Mouse (Mus musculus) forelimb bud, embryonic 11.5 days (tissue): ENCODE measurements around the gene Mlxip.

ENCODE experiments used
- DNase-seq: peaks from one replicate; pipeline ENCODE4 v3.0.0-alpha.2; 2012; ENCODE audit warnings: low read depth, low spot score

Gene Mlxip

DNA sequence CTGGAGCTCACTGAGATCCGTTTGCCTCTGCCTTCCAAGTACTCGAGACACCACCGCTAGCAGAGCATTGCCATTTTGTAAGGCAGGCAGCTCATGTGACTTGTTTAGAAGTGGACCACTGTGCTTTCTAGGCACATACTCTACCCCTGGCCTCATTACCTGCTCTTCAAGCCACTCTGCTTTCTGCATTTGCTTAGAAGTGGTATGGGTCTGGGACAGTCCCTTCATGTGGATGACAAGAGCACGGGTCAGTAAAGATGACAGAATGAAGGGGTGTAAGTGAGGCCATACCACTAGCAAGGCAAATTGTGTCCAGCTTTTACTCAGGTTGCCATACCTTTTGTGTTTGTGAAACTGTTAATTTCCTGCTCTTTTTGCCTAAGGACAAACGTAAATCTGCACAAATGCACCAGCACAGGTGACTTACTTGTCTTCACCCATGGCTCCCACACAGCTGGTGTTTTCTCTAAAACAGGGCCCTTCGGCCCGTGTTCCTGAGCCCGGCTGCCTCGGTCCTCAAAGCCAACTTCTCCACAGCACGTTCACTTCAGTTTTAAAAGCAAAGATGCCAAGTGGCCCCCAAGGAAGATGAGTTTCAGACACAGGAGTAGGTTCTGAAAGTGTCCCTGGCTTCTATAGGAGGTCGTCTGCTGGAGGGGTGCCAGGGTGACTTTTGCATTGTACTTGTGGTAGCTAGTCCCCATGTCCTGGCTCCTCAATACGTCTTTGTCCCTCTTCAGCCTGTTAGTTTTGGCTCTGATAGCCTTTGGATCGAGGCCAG is 37.1 kb downstream of the Mlxip start:
- no peak for DNase-seq

DNA sequence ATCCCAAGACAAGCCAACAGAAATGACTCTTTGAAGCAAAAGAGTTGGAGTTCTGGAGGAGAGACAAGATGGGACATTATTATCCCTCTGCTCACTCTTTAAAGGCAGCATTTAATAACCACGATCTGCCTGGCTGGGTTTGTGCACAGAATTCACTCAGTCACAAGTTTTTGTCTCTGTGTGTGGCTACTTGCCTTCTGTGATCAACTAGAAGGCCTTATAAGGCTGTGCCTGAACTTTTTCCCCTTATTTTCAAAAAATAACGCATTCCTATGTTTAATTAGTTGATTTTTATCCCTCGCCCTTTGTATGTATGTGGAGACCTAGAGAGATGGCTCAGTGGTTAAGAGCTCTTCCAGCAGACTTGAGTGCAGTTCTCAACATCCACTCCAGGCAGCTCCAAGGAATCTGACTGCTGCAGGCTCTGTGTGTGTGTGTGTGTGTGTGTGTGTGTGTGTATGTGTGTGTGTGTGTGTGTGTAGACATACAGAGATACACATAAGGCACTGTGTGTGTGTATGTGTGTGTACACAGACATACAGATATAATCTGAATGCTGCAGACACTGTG is 37.8 kb downstream of the Mlxip start:
- DNase-seq = no peak

DNA sequence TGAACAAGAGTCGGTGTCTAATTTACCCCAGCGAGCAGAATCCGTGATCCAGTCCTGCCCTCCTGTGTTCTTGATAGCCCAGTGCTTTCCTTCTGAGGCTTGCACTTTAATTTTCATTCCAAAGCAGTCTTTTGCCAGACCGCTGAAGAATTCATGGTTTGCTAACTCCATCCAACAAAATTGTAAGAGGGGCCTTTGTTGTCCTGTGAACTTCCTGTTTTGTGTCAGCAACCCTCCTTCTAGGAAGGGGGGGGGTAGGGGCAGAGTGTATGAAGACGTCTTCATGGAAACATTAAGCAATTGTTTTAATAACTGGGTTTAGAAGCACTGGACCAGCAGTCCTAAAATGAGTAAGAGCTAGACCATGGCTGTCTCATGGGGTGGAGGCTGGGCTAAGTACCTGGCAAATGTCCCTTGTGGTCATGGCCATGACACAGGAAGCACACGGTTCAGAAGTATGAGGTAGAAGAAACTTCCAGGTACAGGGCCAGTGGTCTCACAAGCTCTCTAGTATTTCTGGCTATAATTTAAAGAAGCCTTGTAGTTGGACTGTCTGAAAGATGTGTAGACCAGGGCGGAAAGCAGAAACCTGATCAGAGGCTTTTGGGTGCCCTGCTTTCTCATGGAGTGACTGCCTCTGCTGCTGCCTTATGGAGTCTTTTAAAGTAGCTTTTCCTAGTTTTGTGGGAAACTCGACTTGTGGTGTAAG is 41.6 kb downstream of the Mlxip start:
- no peak for DNase-seq

DNA sequence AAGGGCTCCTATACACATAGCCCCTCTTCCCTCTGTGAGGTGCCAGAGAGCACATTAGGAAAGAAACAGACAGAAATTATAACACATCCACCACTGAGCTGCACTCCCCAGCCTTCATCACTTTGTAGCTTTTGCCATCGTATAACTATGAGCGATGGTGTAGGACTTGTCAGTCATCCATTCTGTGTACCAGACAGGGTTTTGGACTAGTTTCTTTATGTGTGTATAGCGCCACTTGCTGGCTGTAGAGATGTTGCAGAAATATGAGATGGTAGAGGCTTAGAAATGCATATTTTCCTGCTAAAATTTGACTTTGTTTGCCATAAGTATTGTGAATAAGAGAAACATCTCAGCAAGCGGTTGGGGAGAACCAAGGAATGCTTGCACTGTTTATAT is 42.2 kb downstream of the Mlxip start:
- peak; percentile 55 for DNase-seq

DNA sequence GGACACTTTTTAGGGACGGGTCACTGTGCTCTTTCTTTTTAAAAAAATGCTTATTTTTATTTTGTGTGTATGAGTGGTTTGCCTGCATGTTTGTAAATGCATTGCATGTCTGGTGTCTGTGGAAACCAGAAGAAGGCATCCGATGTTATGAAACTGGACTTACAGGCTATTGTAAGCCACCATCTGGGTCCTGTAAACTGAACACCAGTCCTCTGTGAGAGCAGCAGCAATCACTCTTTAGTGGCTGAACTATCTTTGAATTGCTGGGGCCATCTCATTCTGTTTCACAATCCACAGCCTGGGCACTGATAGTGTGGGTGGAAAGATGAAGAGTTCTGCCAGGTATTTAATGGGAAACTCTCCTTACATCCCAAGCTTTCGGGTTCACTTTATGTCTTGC is 43.8 kb downstream of the Mlxip start:
- DNase-seq = no peak

DNA sequence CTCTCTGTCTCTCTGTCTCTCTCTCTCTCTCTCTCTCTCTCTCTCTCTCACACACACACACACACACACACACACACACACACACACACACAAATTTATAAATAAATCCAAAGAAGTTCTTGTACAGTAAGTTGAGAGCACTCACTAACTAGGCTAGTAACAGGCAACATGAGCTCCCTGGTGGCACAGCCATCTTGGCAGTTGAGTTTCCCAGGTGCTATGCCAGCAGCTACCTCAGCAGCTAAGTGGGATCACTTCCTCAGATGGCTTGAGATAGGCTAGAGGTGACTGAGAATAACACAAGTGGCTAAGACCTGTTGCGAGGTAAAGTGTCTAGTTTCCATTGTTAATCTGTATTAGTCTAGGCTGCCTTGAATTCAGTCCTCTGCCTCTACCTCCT is 44.7 kb downstream of the Mlxip start:
- DNase-seq = no peak

DNA sequence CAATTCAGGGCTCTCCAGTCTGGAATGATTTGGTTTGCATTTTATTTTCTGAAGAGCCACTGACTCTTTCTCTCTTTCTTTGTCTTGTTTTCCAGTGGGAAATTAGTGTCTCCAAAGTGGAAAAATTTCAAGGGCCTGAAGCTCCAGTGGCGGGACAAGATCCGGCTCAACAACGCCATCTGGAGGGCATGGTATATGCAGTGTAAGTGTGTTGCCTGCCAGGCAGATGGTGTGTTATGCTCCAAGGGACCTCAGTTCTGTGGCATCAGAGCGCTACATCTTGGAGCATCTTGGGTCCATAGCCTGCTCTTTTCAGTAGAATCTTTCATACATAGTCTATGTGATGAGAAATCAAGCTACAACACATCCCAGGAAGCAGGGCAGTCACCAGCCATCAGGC is 45.3 kb downstream of the Mlxip start:
- no peak for DNase-seq

DNA sequence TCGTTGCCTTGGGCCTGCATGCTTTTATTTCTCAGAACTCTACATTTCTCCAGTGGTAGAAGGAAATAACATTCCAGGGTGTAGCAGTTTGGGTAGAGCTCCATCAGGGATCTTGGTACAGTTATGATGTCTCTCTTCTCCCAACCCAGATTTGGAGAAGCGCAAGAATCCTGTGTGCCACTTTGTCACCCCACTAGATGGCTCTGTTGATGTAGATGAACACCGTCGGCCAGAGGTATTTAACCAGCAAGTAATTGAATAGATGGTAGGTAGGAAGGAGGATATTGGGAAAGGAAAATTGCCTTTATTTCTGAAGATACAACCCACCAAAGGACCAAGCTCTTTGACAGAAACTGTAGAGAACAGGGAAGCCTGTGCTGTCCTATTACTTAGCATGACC is 46.1 kb downstream of the Mlxip start:
- no peak for DNase-seq

DNA sequence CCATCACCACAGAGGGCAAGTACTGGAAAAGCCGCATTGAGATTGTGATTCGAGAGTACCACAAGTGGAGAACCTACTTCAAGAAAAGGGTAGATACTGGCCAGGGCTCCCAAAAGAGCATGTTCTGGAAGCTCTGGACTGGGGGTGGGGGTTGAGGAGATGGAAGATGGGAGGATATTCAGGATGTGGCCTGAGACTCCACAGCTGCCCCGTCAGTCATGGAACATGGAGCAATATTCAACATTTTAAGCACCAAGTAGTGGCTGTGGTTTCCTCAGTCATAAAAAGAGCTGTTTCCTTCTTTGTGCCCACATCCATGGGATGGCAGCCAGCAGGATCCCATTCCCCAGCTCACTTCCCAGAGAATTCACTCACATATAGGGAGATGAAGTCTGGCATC is 47.7 kb downstream of the Mlxip start:
- no peak for DNase-seq

DNA sequence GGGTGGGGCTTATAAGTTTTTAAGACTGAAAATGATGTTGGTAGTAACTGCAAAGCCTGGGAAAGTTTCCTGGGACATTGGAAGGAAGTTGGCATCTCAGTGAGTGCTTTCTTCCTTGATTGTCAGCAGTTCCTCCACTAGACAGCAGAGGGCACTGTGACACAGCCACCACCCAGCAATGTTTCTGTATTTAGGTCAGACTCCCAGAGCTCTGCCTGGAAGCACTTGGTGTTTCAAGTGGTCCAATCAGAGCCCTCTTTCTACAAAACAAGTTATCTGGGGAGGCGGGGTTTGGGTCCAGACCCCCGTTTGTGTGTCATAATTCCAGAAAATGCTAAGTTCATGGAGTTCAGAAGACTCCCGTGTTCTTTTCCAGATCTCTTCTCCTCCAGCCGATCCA is 49.5 kb downstream of the Mlxip start:
- DNase-seq = peak; percentile 76

DNA sequence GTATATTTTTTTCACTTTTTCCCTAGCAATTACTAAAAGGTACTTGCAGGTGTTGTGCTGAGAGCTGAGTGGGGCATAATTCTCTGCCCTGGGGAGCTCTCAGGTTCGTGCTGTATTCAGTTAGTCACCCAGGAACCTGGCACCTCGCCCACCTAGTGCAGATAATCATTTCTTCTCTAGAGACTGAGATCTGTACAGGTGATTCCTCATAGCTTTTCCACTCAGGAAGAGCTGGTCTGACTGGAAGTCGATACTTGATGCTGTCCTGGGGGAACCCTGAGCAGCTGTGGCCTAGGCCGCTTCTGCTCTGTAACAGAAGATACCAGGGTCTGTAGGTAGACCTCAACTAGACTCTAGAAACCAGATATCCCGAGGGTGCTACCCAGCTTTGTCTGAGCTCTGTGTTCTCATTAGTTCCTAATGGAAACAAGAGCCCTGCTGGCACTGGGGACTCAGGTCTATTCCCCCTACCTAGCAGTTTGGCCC is 50.3 kb downstream of the Mlxip start:
- DNase-seq = no peak

DNA sequence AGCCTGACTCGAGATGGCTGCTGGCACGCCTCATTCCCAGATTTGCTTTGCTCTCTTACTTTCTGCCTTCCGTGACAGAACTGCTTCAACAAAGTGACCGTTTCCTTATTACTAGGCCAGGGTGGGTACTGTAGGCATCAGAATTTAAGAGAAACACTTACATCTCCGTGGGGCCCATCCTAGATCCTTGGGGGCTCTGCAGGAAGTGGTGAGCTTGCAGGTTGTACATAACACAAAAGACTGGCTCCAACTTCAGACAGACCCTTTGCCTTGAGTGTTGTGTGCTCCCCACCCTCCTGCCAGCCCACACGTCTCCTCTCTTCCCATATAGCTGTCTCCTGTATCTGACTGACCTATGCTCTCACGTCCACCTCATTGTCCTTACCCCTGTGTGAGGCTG is 57.3 kb downstream of the Mlxip start:
- no peak for DNase-seq

DNA sequence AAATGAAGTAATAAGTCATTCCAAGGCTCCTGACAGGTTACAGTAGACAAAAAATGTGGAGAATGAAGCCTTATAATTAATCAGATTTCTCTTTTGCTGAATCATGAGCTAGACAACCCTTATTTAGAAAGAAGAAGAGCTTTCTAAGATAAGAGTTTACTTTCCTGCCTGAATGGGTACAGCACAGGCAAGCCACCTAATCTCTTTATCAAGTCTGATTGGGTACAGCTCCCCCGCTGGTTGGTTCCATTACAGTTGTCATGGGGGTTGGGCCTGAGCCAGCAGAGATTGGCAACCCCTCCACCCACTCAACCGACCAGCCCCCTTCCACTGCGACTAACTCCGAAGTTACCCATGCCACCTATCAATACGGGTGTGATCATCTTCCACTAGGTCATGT is 66.8 kb downstream of the Mlxip start:
- no peak for DNase-seq

DNA sequence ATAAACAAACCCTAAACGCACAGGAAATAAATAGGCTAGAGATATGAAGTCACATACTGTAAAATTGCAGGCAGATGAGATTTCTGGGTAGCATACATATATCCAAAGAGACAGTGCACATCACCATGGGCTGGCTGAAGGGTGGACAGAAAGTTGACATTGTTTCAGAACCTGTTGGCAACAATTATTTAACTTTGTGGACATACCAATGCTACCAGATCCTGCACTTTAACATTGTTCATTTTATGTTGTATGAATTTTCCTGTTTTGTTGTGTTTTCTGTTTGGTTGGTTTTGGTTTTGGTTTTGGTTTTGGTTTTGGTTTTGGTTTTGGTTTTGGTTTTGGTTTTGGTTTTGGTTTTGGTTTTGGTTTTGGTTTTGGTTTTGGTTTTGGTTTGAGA is 70.0 kb downstream of the Mlxip start:
- DNase-seq = no peak

DNA sequence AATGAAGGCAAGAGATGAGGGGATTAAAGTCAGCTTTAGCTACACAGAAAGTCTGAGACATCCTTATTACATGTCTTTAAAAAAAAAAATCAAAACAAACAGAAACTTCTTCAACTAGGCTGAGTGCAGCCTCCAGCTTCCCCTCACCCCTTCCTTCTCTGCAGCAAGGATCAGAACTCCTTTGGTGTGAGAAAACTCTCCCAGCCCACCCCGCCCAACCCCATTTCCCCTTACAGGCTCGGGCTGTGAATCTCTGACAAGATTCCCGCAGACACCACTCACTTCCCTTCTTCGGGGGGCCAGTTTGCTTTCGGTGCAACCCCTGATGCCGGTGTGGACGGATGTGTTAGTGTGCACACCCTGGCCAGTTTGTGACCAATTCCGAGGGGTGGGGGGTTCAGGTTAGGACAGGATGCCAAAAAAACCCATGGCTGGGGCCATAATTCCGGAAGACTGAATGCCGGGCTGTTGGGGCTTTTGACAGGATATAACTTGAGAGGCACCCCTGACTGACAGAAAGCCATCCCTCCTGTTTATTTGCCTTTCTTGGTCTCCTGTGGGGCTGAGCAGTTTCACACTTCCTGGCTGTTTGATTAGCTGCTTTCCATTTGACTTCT is 76.3 kb downstream of the Mlxip start:
- no peak for DNase-seq

DNA sequence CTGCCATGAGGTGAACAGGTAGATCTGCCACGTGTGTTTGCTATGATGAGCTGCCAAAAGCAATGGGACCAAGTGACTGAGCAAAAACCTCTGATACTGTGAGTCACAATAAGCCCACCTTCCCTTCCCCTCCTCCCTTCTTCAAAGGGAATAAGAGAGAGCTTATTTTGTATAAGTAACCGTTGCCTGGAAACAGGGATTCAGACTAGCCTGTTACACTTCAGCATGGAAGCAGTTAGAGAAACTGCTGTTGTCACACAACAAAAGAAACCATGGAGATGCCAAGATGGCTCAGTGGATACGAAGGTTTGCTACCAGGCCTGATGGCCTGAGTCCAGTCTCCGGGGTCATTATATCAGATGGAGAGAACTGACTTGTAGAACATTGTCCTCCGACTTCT is 79.2 kb downstream of the Mlxip start:
- no peak for DNase-seq

DNA sequence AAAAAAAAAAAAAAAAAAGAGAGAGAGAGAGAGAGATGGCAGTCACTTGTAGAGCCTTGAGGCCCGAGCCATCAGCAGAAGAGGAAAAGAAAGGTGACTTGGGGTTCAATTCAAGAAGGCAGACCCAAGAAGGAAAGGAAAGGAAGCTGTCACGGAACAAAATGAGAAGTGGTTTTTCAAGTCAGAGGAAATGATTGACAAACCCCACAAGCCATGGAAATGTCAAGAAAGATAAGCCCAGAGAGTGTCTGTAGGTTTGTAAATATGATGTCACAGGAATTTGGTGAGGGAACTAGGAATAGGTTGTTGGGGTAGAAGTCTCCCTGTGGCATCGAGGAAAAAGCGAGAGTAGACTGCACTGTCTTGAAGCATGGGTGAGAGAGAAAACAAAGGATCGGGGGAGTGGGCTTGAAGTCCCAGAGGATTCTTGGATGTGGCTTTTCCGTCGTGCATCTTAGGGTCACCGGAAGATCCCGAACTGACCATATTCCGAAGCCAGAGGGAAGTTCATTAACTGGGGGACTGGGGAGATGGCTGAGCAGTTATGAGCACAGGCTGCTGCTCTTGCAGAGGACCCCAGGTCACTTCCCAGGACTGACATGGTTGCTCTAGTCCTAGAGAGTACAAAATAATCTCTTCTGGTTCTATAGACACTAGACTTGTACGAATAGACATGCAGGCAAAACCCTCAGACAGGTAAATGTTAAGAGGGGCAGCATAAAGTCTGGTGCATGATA is 93.2 kb downstream of the Mlxip start:
- no peak for DNase-seq

DNA sequence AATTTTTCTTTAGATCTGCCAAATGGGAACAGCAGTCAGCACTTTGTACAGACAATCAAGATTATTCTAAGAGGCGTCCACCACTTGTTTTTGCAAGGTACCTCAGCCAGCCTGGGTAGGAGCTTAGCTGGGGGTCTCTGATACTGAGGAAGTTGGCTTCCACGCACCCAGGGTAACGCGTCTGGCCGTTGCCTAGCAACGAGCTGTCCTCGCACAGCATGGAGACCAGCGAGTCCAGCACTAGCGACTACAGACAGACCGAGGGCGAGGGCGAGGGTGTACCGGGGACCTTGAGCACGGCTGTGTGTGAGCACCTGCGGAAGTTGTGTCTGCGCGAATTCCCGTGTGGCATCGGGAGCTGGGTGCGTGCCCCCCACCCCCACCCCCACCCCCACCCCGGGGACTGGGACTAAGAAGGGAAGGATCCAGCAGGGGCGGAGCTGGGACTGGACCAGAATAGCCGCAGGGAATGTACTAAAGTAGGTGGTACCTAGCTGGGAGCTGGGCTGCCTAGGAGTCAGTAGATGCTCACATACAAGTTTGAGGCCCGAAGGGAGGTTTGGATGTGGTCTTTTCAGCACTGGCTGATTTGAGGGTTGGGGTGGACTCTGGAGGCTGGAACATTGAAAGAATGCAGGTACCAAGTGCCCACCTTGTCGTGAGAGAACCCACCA is 94.7 kb downstream of the Mlxip start, which contains the start of the genes Lrrc43 and Il31:
Gene Lrrc43 (plus strand): TSS at position 194 of the 674 bp plus-strand sequence.
Gene Il31 (minus strand): TSS at position 378 of the 674 bp plus-strand sequence.
- peak; percentile 61 for DNase-seq

DNA sequence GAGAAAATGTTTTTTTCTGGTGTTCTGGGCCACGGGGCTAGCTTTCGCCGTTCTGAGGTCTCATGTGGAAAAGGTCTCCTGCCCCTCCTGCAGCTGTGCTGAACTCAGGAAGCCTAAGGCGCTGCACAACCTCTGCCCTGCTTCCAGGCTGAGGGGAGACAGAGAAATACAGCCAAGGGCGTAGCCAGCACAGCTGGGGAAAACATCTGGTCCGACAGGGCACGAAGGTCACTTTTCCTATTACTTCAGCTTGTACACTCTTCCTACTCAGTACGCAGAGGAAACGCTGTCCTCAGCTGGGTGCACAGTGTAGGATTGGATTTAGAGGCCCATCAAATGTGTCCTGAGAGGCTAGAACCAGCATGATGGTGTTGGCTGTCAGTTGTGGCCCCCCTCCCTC is 95.3 kb downstream of the Mlxip start:
- DNase-seq = no peak

DNA sequence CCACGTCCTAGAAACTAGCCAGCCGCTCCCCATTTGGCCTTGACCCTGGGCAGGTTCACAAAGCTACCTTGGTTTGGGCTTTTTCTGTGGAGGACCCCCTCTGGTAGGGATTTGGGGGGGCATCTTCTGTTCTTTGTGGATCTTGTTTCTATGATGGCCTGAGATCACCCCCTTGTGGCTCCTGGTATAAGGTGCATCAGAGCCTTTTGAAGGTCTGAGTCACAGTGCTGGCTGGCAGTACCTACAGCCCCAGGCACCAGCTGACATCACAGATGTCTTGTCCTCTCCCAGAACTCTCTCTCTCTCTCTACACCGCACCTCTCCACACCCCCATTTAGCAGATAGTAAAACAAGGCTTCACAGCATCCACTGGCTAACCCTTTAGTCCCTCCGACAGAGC is 105.1 kb downstream of the Mlxip start:
- no peak for DNase-seq

DNA sequence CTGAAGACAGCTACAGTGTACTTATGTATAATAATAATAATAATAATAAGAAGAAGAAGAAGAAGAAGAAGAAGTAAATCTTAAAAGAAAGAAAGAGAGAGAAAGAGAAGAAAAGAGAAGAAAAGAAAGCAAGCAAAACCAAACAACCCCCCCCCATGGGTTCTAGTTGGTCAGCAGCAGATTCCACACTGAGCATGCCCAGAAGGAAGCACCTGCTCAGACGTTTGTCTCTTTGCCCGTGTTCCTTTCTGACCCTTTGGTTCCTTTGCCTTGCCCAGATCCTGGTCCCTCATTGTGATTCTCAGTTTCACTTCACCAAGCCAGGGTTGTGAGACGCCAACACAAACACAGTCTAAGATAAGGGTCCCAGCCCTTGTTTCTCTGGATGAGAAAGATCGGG is 107.4 kb downstream of the Mlxip start:
- no peak for DNase-seq
